Mouse (Mus musculus): Measurements from ENCODE around the gene Gm20388.

The Gm20388 gene

DNA sequence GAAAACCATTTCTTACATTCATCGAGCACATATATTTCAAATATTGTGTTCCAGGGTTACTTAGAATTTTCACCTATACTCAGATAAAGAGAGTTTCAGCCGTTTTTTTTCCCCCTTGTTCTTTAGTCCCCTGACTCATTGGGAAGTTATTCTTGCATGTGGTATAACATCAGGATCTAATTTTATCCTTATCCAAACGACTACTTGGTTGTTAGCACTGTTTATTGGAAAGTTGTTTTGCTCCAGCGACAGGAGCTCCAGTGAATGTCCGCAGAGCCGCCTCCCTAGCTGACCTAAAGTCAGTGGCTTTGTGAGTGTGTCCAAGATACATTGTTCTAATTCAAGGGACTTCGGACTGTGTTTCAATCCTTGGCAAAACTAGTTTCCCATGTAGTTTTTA lies 3723.2 kb downstream of the Gm20388 start:
- no peak for DNase-seq

DNA sequence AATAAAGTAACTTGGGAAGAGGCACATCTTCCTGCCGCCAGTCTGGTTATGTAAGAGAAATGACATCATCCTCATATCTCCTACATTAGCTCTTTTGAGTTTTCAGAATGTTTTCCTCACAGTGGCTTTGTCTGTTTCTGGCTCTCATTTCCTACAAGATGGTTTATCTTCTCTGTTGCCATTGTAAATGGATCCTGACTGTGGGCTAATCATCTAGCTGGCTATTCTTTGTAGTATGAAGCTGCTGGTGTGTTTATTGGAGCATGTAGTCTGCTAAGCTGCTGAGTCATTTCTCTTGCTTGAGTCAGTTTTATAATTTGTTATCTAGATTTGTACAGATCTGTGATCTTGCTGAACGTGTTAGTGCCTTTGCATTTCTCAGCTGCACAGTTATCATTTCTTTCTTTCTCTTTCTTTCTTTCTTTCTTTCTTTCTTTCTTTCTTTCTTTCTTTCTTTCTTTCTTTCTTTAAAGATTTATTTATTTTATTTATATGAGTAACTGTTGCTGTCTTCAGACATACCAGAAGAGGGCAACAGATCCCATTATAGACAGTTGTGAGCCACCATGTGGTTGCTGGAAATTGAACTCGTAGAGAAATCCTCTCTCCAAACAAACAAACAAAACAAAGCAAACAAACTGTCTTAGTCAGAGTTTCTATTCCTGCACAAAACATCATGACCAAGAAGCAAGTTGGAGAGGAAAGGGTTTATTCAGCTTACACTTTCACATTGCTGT lies 3723.9 kb downstream of the Gm20388 start:
- DNase-seq, result no peak

GRCm38 (mm10) chr8:123635671-123636070 lies 3725.0 kb downstream of the Gm20388 start:
- DNase-seq, result no peak

- DNase-seq, result peak; percentile 78
Measured at GRCm38 (mm10) chr8:123643330-123644051, 3732.8 kb downstream of the Gm20388 start.

DNA sequence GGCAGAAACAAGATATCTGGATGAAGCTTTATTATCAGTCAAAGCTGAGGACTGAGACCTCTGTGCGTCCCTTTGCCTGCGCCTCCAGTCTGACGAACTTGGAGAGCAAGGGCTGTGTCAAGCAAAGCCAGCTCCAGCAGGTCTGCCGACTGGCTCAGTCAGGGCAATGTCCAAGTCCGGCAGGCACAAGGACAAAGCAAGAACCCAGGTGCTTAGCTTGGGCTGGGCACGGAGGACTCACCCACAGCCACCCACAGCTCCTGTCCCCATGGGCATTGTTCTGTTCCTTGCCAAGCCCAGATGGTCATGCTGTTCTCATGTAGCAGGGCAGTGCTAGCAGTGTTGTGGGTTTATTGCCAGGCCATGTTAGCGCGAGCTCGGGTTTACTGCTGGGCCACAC lies 3734.6 kb downstream of the Gm20388 start:
- DNase-seq, result peak; percentile 51

GRCm38 (mm10) chr8:123648245-123649170 lies 3737.9 kb downstream of the Gm20388 start:
- DNase-seq, result peak; percentile 47

DNA sequence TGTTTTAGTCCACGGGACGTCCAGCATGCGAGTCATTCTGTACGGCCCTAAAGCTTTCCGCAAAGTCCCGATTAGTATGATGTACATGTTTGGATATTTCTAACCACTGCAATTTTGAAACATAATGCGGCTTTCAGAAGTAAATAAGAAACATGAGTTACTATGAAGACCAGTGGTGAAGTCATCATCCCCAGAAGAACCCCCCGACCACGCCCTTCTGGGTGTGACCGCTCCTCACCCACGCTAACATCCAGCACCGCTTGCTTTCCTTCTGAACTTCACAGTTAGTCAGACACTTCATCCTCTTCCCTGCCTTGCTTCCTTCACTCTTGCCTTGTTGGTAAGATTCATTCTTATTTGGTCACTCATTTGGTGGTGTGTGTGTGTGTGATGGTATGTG lies 3738.8 kb downstream of the Gm20388 start:
- DNase-seq, result no peak

- DNase-seq, result no peak
Measured at GRCm38 (mm10) chr8:123651390-123652098, 3740.9 kb downstream of the Gm20388 start.

GRCm38 (mm10) chr8:123652641-123653040 lies 3742.0 kb downstream of the Gm20388 start:
- no peak for DNase-seq

- DNase-seq, result peak; percentile 97
Measured at GRCm38 (mm10) chr8:123653308-123653993, 3742.8 kb downstream of the Gm20388 start, which contains the start of gene Rhou. Rhou (plus strand) TSS chr8:123653929.

DNA sequence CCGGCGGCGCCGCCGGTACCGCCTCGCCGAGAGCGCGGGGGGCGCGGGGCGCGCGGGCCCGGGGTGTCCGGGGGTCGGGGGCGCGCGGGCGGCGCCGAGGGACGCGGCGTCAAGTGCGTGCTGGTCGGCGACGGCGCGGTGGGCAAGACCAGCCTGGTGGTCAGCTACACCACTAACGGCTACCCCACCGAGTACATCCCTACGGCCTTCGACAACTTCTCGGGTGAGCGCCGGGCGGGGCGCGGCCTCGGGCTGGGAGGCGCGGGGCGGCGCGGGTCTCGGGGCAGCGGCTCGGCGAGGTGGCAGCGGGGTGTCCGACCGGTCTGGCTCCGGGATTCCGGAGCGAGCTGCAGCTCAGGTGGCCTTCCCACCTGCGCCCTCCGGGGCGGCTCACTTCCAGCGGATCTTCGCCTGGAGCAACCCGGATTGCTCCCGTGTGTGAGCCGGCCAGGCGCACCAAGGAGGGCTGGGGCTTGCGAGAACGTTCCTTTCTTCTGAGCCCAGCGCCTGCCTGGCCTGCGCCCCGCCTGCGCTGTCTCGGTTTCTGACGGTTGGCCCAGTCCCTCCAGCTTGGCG lies 3743.4 kb downstream of the Gm20388 start:
- DNase-seq, result peak; percentile 75

GRCm38 (mm10) chr8:123654763-123655162 lies 3744.1 kb downstream of the Gm20388 start:
- no peak for DNase-seq

DNA sequence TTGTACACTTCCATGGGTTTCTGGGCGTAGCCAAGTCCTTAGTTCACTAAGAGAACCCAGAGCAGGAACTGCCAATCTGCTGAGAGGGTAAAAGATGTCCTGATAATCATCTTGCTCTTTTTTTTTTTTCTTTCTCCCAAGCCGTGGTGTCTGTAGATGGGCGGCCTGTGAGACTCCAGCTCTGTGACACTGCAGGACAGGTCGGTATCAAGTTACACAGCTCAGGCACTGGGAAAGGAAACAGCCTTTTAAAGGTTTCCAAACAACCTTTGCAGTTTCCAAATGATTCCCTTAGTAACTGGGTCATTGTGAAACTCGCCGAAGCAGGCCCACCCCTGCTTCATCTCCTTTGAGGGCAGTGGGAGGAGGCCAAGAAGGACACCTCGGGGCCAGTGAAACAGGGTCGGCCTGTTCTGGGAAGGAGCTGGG lies 3744.7 kb downstream of the Gm20388 start:
- DNase-seq, result peak; percentile 22

DNA sequence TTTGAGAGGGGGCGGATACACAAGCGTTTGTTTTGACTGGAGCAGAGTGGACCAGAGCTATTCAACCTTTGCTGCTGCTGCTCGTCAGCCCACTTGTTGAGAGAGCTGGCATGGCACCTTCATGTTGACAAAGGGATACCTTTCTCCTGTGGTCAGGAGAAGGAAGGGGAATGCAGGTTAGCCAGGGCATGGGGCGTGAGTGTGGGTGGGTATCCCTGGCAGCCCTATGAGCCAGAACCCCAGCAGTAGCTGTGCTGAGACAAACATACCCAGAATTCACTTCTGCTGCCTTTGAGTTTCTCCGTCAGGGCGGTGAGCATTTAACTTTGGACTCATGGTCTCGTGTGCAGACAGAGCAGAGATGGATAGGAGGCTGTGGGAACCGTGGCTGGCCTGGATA lies 3747.2 kb downstream of the Gm20388 start:
- DNase-seq, result no peak

- DNase-seq, result no peak
Measured at GRCm38 (mm10) chr8:123659469-123660057, 3748.9 kb downstream of the Gm20388 start.

GRCm38 (mm10) chr8:123661515-123661914 lies 3750.9 kb downstream of the Gm20388 start:
- no peak for DNase-seq

DNA sequence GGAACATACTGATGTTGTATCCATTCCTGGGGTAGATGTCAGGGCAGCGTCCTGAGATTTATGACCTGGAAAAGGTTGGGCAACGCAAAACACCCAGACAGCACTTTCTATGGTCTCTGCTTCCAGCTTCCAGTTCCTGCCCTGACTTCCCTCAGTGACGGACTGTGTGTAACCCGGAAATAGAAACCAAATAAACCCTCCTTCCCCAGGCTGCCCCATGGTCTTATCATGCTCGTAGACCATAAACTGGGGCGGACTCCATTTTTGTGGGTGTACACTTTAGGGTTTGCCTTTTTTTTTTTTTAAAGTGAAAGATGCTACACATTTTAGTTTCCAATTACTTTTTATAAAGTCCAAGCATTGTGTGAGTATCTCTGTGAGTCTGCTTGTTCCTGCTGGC lies 3754.9 kb downstream of the Gm20388 start:
- no peak for DNase-seq

DNA sequence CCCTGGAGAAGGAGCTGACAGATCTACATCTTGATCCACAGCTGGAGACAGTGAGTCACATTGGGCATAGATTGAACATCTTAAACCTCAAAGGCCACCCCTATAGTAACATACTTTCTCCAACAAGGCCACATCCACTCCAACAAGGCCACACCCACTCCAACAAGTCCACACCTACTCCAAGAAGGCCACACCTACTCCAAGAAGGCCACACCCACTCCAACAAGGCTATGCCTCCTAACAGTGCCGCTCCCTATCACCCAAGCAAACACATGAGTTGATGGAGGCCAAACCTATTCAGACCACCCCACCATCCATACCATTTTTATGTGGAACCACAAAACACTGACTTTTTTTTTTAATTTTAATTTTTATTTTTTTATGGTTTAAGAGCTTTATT lies 3756.2 kb downstream of the Gm20388 start:
- no peak for DNase-seq

GRCm38 (mm10) chr8:123668681-123669080 lies 3758.0 kb downstream of the Gm20388 start:
- no peak for DNase-seq

DNA sequence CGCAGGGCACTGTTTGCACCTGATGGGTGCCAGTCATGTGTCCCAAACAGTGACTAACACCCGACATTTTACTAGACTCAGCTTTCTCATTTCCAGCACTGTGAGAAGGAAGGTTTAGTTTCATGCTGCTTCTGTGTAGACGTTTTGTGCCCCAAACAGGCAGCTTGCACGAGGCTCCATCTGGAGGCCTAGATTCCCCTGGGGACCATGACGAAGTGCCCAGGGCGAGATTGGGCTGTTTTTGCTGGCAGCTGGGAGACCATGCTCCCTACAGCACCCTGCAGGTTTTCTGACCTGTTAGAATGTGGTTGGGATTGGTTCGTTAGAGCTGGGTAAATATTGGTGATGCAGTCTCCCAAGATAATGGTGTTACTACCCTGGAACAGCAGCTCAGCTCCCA lies 3760.1 kb downstream of the Gm20388 start:
- no peak for DNase-seq

DNA sequence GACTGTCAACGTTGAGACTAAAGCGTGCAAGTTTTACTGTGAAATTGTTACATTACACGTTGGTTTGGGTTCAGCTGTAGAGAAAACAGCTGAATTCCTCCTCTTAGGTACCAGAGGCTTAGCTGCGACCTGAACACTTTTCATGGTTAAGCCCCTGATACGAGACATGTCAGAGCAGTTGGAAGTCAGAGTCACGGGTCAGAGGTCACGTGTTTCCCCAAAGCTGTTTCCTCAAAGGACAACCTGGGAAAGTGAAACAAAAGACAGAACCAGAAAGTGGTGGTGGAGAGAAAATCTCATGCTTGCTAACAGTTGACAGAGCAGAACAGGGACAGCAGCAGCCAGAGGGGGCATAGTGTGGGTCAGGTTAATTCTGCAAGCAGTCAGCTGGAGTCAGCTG lies 3760.8 kb downstream of the Gm20388 start:
- no peak for DNase-seq
